Mouse (Mus musculus) C3H10T1/2 (cell line): ENCODE measurements around the gene Slco2a1. TPM values are rescaled to one million over a fixed set of nuclear protein-coding genes. Genes with fewer than 3 reads are reported as not detected.

ENCODE experiments used
- polyA plus RNA-seq, 2 experiments: library from polyadenylated mRNA; unstranded; fragments of >200 nt; fragmentation: generic; extraction: Trizol; gene quantifications; one replicate each; pipeline ENCODE4 v1.2.1; 2012; ENCODE audit warnings: missing spikeins in 2 of 2

Gene Slco2a1
- polyA plus RNA-seq = under 1 TPM; 0.20 to 0.85 TPM

GRCm38 (mm10) chr9:102988462-102988861, at the start of gene Slco2a1:
TSS of gene Slco2a1 (plus strand) at chr9:102988712.

GRCm38 (mm10) chr9:103111621-103112470, 123.3 kb downstream of the Slco2a1 start, which contains the start of gene Rab6b:
TSS of gene Rab6b (plus strand) at chr9:103111787.

Other genes with a start within 250 kb of the Slco2a1 start
- gene Ryk, start 153.8 kb upstream of the Slco2a1 start, polyA plus RNA-seq = 10 to 100 TPM; 18.3 to 76.3 TPM
- gene Rab6b, start 123.1 kb downstream of the Slco2a1 start, polyA plus RNA-seq = 10 to 100 TPM in 1 of 2 experiments, 1 to 10 TPM in 1; 4.0 to 29.7 TPM
- gene Srprb, start 213.4 kb downstream of the Slco2a1 start, polyA plus RNA-seq = 10 to 100 TPM; 37.1 to 53.2 TPM
- under 1 TPM in 1 of 2 experiments, not detected in 1; 0.09 TPM for gene Gm20425, start 241.6 kb downstream of the Slco2a1 start, polyA plus RNA-seq
- gene Trf, start 241.7 kb downstream of the Slco2a1 start, polyA plus RNA-seq = under 1 TPM; 0.04 to 0.77 TPM